Mouse (Mus musculus): ENCODE data around the gene Chmp5. TPM values are rescaled to one million over a fixed set of nuclear protein-coding genes. Genes with fewer than 3 reads are reported as not detected.

Chmp5 gene
- total and polyA plus RNA-seq, 2 experiments: 12.0 to 78.5 TPM

- peak; percentile 93 for DNase-seq (ENCODE audit: extremely low read depth, low read depth, low spot score)
These were observed 11.9 kb upstream of the Chmp5 start for GRCm38 (mm10) chr4:40936175-40936839.

GRCm38 (mm10) chr4:40938793-40939192 is 9.4 kb upstream of the Chmp5 start:
- no peak overlapping the region for H3K4me3 ChIP-seq (ENCODE audit: insufficient read depth, low read depth, low read length)
- peaks cover 49% of the 10 kb centered on the region for H3K36me3 ChIP-seq (ENCODE audit: control insufficient read depth, insufficient read depth, low read length)

More at GRCm38 (mm10) chr4:40936175-40936839, 11.9 kb upstream of the Chmp5 start:
- Histone ChIP-seq H3K36me3 (ENCODE audit: control insufficient read depth, insufficient read depth, low read length) (peaks cover 34% of the 10 kb centered on the region), H3K4me1 (ENCODE audit: control insufficient read depth, insufficient read depth, low read length) (peaks cover 10% of the 10 kb centered on the region), H3K9ac (ENCODE audit: low read depth, low read length) (no peak overlapping the region), H3K27me3 (ENCODE audit: control insufficient read depth, insufficient read depth, low read length) (no peaks in the 10 kb centered on the region), H3K79me2 (ENCODE audit: control insufficient read depth, insufficient read depth, low read length) (no peaks in the 10 kb centered on the region), H3K27ac (replicated peaks; ENCODE audit: insufficient read depth, low read depth, low read length) (no peak overlapping the region), H3K4me3 (ENCODE audit: insufficient read depth, low read depth, low read length) (no peak overlapping the region)
- TF ChIP-seq CTCF (IDR thresholded peaks at IDR 0.05; ENCODE audit: low read depth, low read length) (no peak), POLR2A (IDR thresholded peaks at IDR 0.05; ENCODE audit: extremely low read depth, insufficient read depth, low read length) (no peak)
- 32% methylated on average over 9 of the region's 9 CpGs for WGBS

DNA sequence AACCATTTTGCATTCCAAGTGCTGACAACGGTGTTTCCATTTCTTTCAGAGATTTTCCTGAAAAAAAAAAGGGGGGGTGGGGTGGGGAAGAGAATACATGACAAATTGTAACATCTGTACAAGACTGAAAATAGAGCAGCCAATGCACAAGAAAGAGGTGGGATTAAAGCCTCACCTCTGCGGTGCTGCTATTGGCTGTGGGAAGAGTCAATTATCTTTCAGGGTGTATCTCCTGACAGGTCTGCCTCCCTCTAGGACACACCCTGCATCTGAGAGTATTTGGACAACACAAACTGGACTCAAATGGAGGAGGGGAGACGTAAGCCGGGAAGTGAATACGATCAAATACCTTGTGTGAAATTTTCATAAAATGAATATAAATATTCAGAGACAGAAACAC is 4.6 kb upstream of the Chmp5 start:
- Histone ChIP-seq H3K27me3 (ENCODE audit: control insufficient read depth, insufficient read depth, low read length) (no peaks in the 10 kb centered on the region), H3K36me3 (ENCODE audit: control insufficient read depth, insufficient read depth, low read length) (peaks cover 47% of the 10 kb centered on the region), H3K27ac (replicated peaks; ENCODE audit: insufficient read depth, low read depth, low read length) (no peak overlapping the region), H3K4me3 (ENCODE audit: insufficient read depth, low read depth, low read length) (no peak overlapping the region), H3K4me1 (ENCODE audit: control insufficient read depth, insufficient read depth, low read length) (peaks cover 4% of the 10 kb centered on the region), H3K9ac (ENCODE audit: low read depth, low read length) (no peak overlapping the region), H3K79me2 (ENCODE audit: control insufficient read depth, insufficient read depth, low read length) (peaks cover 5% of the 10 kb centered on the region; the same call in 1 of the 2 replicates)
- WGBS: 96% methylated on average over 5 of the region's 5 CpGs
- TF ChIP-seq POLR2A (IDR thresholded peaks at IDR 0.05; ENCODE audit: extremely low read depth, insufficient read depth, low read length) (no peak), CTCF (IDR thresholded peaks at IDR 0.05; ENCODE audit: low read depth, low read length) (no peak)
- no peak for DNase-seq (ENCODE audit: extremely low read depth, low read depth, low spot score)

More at GRCm38 (mm10) chr4:40938793-40939192, 9.4 kb upstream of the Chmp5 start:
- no peaks in the 10 kb centered on the region for H3K27me3 ChIP-seq (ENCODE audit: control insufficient read depth, insufficient read depth, low read length)
- no peaks in the 10 kb centered on the region for H3K79me2 ChIP-seq (ENCODE audit: control insufficient read depth, insufficient read depth, low read length)
- H3K9ac ChIP-seq (ENCODE audit: low read depth, low read length): no peak overlapping the region
- H3K27ac ChIP-seq (replicated peaks; ENCODE audit: insufficient read depth, low read depth, low read length): no peak overlapping the region
- no peak for TF ChIP-seq POLR2A (IDR thresholded peaks at IDR 0.05; ENCODE audit: extremely low read depth, insufficient read depth, low read length)
- TF ChIP-seq CTCF (IDR thresholded peaks at IDR 0.05; ENCODE audit: low read depth, low read length): no peak
- 97% methylated on average over 5 of the region's 5 CpGs for WGBS
- DNase-seq (ENCODE audit: extremely low read depth, low read depth, low spot score): no peak
- peaks cover 10% of the 10 kb centered on the region for H3K4me1 ChIP-seq (ENCODE audit: control insufficient read depth, insufficient read depth, low read length)

- Histone ChIP-seq H3K4me1 (ENCODE audit: control insufficient read depth, insufficient read depth, low read length) (peaks cover 4% of the 10 kb centered on the region), H3K4me3 (ENCODE audit: insufficient read depth, low read depth, low read length) (no peak overlapping the region), H3K9ac (ENCODE audit: low read depth, low read length) (no peak overlapping the region), H3K27ac (replicated peaks; ENCODE audit: insufficient read depth, low read depth, low read length) (no peak overlapping the region), H3K36me3 (ENCODE audit: control insufficient read depth, insufficient read depth, low read length) (peaks cover 31% of the 10 kb centered on the region), H3K79me2 (ENCODE audit: control insufficient read depth, insufficient read depth, low read length) (peaks cover 10% of the 10 kb centered on the region; the same call in 1 of the 2 replicates), H3K27me3 (ENCODE audit: control insufficient read depth, insufficient read depth, low read length) (no peaks in the 10 kb centered on the region)
- peak; percentile 53 for DNase-seq (ENCODE audit: extremely low read depth, low read depth, low spot score)
- TF ChIP-seq CTCF (IDR thresholded peaks at IDR 0.05; ENCODE audit: low read depth, low read length) (no peak), POLR2A (IDR thresholded peaks at IDR 0.05; ENCODE audit: extremely low read depth, insufficient read depth, low read length) (no peak)
- 53% methylated on average over 7 of the region's 7 CpGs for WGBS
These were observed 1.6 kb upstream of the Chmp5 start for GRCm38 (mm10) chr4:40946516-40947121.

DNA sequence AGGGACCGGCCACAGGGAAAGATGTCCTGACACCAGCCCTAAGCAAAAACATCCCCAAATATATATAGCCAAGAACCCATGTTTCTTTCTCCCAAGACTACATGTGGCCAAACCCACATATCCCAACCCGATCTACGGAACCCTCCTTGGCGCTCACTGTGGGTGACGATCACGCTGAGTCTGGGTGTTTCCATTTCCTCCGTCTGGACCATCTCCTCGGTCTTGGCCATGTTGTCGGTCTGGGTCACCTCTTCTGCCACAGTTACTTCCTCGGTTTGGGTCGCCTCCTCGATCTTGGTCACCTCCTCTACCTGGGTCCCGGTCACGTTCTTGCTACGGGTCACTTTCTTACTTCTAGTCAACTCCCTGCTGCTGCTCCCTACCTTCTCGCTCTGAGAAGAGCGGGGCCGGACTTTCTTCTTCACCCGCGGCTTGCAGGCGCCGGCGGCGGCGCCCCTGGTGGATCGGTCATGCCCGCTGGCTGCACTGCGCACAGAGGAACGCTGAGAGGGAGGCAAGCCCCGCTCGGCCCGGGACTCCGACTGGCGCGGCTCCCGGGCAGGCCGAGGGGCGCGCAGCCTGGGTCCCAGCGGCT is 545 bp upstream of the Chmp5 start:
- peak; percentile 41 for DNase-seq (ENCODE audit: extremely low read depth, low read depth, low spot score)
- Histone ChIP-seq H3K4me3 (ENCODE audit: insufficient read depth, low read depth, low read length) (peak overlapping the region; percentile 71), H3K27ac (replicated peaks; ENCODE audit: insufficient read depth, low read depth, low read length) (peak overlapping the region; percentile 63), H3K4me1 (ENCODE audit: control insufficient read depth, insufficient read depth, low read length) (peaks cover 4% of the 10 kb centered on the region), H3K36me3 (ENCODE audit: control insufficient read depth, insufficient read depth, low read length) (peaks cover 29% of the 10 kb centered on the region), H3K27me3 (ENCODE audit: control insufficient read depth, insufficient read depth, low read length) (no peaks in the 10 kb centered on the region), H3K9ac (ENCODE audit: low read depth, low read length) (peak overlapping the region; percentile 88), H3K79me2 (ENCODE audit: control insufficient read depth, insufficient read depth, low read length) (peaks cover 10% of the 10 kb centered on the region; the same call in 1 of the 2 replicates)
- TF ChIP-seq CTCF (IDR thresholded peaks at IDR 0.05; ENCODE audit: low read depth, low read length) (peak; percentile 15; the same call in 1 of the 2 replicates), POLR2A (IDR thresholded peaks at IDR 0.05; ENCODE audit: extremely low read depth, insufficient read depth, low read length) (no peak)
- WGBS: under 1% methylated on average over 40 of the region's 40 CpGs

Measured in liver, adult 2 months (tissue).